Mouse (Mus musculus) hindbrain, embryonic 14.5 days (tissue): ENCODE measurements around the gene Exosc2. TPM values are rescaled to one million over a fixed set of nuclear protein-coding genes. Genes with fewer than 3 reads are reported as not detected.
"Not testable (repeated sequence)": the region's sequence is repeated elsewhere in the genome, so short reads cannot be mapped to it uniquely, and the experiment has no call there.

Experiments
- ATAC-seq: fragments of 200-750 bp; cut with Nextera tagmentation; 2 replicates; pipeline ENCODE4 v1.8.0; 2017; ENCODE audit warnings: moderate number of reproducible peaks, mild to moderate bottlenecking, moderate TSS enrichment, moderate library complexity; ENCODE audit not compliant: low FRiP score
- DNase-seq: peaks from one replicate; pipeline ENCODE4 v3.0.0-alpha.2; 2015; ENCODE audit warnings: low spot score
- H3K27ac ChIP-seq: fragments of 300-500 bp; sonication (generic); 2 replicates; pipeline ENCODE4 v1.5.1; 2014; ENCODE audit warnings: mild to moderate bottlenecking, moderate library complexity
- H3K27me3 ChIP-seq: fragments of 300-500 bp; sonication (generic); 2 replicates; pipeline ENCODE4 v1.6.1; 2014; ENCODE audit warnings: mild to moderate bottlenecking, low read length, mixed read lengths; ENCODE audit not compliant: control insufficient read depth, insufficient read depth
- H3K36me3 ChIP-seq: fragments of 300-500 bp; sonication (generic); replicated peaks from 2 replicates; pipeline ENCODE4 v1.6.1; 2014; ENCODE audit not compliant: control insufficient read depth, insufficient read depth
- H3K4me1 ChIP-seq: fragments of 300-500 bp; sonication (generic); replicated peaks from 2 replicates; pipeline ENCODE4 v1.6.1; 2014; ENCODE audit warnings: antibody characterized with exemption, low read length, mixed read lengths; ENCODE audit not compliant: control insufficient read depth, insufficient read depth
- H3K4me2 ChIP-seq: fragments of 300-500 bp; sonication (generic); replicated peaks from 2 replicates; pipeline ENCODE4 v1.6.1; 2014; ENCODE audit warnings: mild to moderate bottlenecking, moderate library complexity
- H3K4me3 ChIP-seq: fragments of 300-500 bp; sonication (generic); replicated peaks from 2 replicates; pipeline ENCODE4 v1.5.1; 2014; ENCODE audit warnings: mild to moderate bottlenecking, low read length
- H3K9ac ChIP-seq: fragments of 300-500 bp; sonication (generic); 2 replicates; pipeline ENCODE4 v1.6.1; 2014
- H3K9me3 ChIP-seq: fragments of 300-500 bp; sonication (generic); 2 replicates; pipeline ENCODE4 v1.6.1; 2016; ENCODE audit warnings: low read length; ENCODE audit not compliant: control insufficient read depth
- WGBS: fragments of 180-500 bp; shearing (Covaris S2); extraction: QIAGEN DNeasy Blood & Tissue Kit; methylation state at CpG from one replicate; pipeline ENCODE4 v1.1.7; 2014; 5-methylcytosine and 5-hydroxymethylcytosine counted together
- polyA plus RNA-seq: library from polyadenylated mRNA; unstranded; fragments of >200 nt; fragmentation: Nextera tagmentation; extraction: Ambion mirVana; gene quantifications from 2 replicates; pipeline ENCODE4 v1.2.1, GENCODE M21; 2014

Exosc2 gene
- polyA plus RNA-seq, 1 experiment from 2014 or later, result 33.1 TPM

GRCm38 (mm10) chr2:31662939-31663803 is 7.3 kb upstream of the Exosc2 start:
- Histone ChIP-seq H3K4me2 (no peak overlapping the region), H3K4me3 (no peak overlapping the region), H3K9me3 (no peaks in the 10 kb centered on the region), H3K27ac (no peak overlapping the region), H3K4me1 (no peaks in the 10 kb centered on the region), H3K27me3 (peaks cover 66% of the 10 kb centered on the region), H3K36me3 (no peaks in the 10 kb centered on the region), H3K9ac (no peak overlapping the region)
- WGBS, result 68% methylated on average over 8 of the region's 8 CpGs
- DNase-seq (no peak), ATAC-seq (no peak)

DNA sequence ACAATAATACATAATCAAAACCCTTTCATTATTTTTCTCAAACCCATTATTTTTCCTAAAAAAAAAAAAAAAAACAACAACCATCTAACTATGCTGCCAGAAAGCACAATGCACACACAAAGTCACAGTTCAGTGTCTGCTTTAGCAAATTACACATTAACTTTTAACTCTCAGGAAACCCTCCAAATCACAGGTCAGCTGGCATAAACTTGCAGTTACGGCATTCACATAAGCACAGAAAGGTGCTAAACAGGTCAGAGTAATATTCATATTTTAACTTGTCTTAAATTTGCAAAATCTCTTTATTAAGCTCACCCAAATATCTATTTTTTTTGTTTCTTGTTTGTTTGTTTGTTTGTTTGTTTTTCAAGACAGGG is 6.7 kb upstream of the Exosc2 start:
- DNase-seq (no peak), ATAC-seq (no peak)
- Histone ChIP-seq H3K27ac (no peak overlapping the region), H3K4me1 (no peaks in the 10 kb centered on the region), H3K9ac (no peak overlapping the region), H3K27me3 (peaks cover 61% of the 10 kb centered on the region), H3K4me2 (no peak overlapping the region), H3K9me3 (no peaks in the 10 kb centered on the region), H3K4me3 (no peak overlapping the region), H3K36me3 (no peaks in the 10 kb centered on the region)
- 90% methylated on average over 1 of the region's 1 CpGs for WGBS

DNA sequence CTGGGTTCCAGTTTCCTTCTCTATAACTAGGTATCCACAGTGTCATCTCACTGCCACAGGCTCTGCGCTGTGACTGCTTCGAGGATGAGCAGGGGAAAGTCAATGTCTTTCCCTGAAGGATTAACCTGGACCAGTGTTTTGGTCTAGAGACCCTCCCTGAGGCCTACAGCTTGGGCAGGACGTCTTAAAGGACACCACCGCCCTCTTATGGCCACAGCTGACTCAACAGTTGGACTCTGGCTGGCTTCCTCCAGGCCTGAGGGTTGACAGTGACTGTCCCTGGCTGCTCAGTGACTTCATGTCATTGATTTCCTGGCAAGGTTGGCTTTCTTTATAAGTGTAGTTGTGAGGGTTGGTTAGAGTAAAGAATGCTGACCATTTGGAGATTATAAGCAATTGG is 3.2 kb upstream of the Exosc2 start:
- DNase-seq (peak; percentile 46), ATAC-seq (no peak)
- H3K4me1 ChIP-seq, result peaks cover 4% of the 10 kb centered on the region; the same call in 1 of the 2 replicates
- H3K9ac ChIP-seq, result no peak overlapping the region
- H3K36me3 ChIP-seq, result no peaks in the 10 kb centered on the region
- H3K9me3 ChIP-seq, result no peaks in the 10 kb centered on the region
- 15% methylated on average over 4 of the region's 4 CpGs for WGBS
- peaks cover 43% of the 10 kb centered on the region for H3K27me3 ChIP-seq
- no peak overlapping the region for H3K4me3 ChIP-seq
- H3K27ac ChIP-seq, result no peak overlapping the region
- no peak overlapping the region for H3K4me2 ChIP-seq

- Histone ChIP-seq H3K9me3 (no peaks in the 10 kb centered on the region), H3K9ac (no peak overlapping the region), H3K4me1 (no peaks in the 10 kb centered on the region), H3K27me3 (no peaks in the 10 kb centered on the region), H3K36me3 (peaks cover 71% of the 10 kb centered on the region), H3K4me2 (no peak overlapping the region), H3K27ac (no peak overlapping the region), H3K4me3 (no peak overlapping the region)
- DNase-seq (no peak), ATAC-seq (no peak)
- 93% methylated on average over 6 of the region's 6 CpGs for WGBS
Measured at GRCm38 (mm10) chr2:31678641-31679040, 8.1 kb downstream of the Exosc2 start.

GRCm38 (mm10) chr2:31681051-31681707 is 10.7 kb downstream of the Exosc2 start:
- not testable (repeated sequence) for H3K4me1 ChIP-seq, H3K27me3 ChIP-seq, H3K27ac ChIP-seq, H3K9ac ChIP-seq, ATAC-seq, H3K4me2 ChIP-seq, H3K4me3 ChIP-seq, H3K9me3 ChIP-seq, DNase-seq
- peaks cover 48% of the 10 kb centered on the region for H3K36me3 ChIP-seq
- WGBS, result 92% methylated on average over 15 of the region's 15 CpGs

- H3K27ac ChIP-seq, result no peak overlapping the region
- H3K4me3 ChIP-seq, result no peak overlapping the region
- ATAC-seq, result no peak
- no peaks in the 10 kb centered on the region for H3K4me1 ChIP-seq
- WGBS, result 92% methylated on average over 6 of the region's 6 CpGs
- no peak overlapping the region for H3K9ac ChIP-seq
- H3K9me3 ChIP-seq, result no peaks in the 10 kb centered on the region
- no peak overlapping the region for H3K4me2 ChIP-seq
- no peak for DNase-seq
- no peaks in the 10 kb centered on the region for H3K27me3 ChIP-seq
- H3K36me3 ChIP-seq, result peaks cover 42% of the 10 kb centered on the region
Measured at GRCm38 (mm10) chr2:31681731-31682235, 11.3 kb downstream of the Exosc2 start.

- Histone ChIP-seq H3K4me1 (no peaks in the 10 kb centered on the region), H3K4me3 (no peak overlapping the region), H3K4me2 (no peak overlapping the region), H3K27ac (no peak overlapping the region), H3K9me3 (no peaks in the 10 kb centered on the region), H3K27me3 (no peaks in the 10 kb centered on the region), H3K9ac (no peak overlapping the region), H3K36me3 (peaks cover 28% of the 10 kb centered on the region)
- ATAC-seq (no peak), DNase-seq (peak; percentile 85)
- WGBS, result 28% methylated on average over 2 of the region's 2 CpGs
Measured at GRCm38 (mm10) chr2:31683666-31684065, 13.2 kb downstream of the Exosc2 start.

DNA sequence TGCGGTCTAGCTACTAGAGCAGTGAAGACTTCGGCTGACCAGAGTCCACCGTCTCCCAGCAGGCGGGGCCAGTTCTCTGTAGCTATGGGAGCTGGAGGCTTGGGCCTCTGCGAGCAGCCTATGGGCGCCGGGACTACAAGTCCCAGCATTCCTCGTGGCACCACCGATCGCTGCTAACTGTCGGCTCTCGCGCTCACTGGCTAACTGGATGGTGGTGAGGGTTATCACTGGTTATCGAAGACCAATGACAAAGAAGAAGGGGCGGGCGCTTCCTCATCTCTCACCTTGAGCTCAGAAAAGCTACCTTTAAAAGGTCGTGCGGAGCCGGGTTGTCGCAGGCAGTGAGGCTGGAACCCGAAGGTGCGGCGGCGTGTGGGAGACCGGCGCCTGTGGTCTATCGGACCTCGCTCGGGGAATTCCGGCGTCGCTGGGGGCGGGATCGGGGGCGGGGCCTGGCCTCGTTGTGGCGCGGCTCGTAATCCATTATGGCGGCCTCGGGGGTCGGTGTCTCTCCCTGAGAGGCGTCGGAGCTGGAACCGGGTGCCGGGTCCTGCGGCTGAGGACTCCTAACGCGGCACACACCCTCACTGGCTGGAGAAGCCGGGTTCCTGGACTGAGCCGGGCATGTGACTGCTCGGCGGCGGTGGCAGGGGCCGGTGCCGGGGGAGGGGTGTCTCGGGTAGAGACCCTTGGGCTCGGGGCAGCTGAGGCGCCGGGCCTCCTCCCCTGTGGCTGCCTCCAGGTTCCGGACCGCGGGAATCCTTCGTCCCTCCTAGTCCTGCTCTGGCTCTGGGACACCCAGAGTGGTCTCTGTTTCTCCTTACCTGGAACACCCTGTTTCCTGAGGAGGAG is 17.8 kb downstream of the Exosc2 start, which contains the start of gene Abl1:
Gene Abl1 (plus strand): TSS at position 303 of the 852 bp plus-strand sequence.
- peak within 1 kb of the TSS; percentile 96 for H3K4me2 ChIP-seq
- no peaks in the 10 kb centered on the region for H3K27me3 ChIP-seq
- WGBS, result under 1% methylated on average over 64 of the region's 64 CpGs
- H3K4me1 ChIP-seq, result peaks cover 35% of the 10 kb centered on the region
- peak within 1 kb of the TSS; percentile 84 for H3K9ac ChIP-seq
- peak; percentile 100 for ATAC-seq
- H3K36me3 ChIP-seq, result no peaks in the 10 kb centered on the region
- H3K9me3 ChIP-seq, result no peaks in the 10 kb centered on the region
- peak within 1 kb of the TSS; percentile 92 for H3K27ac ChIP-seq
- peak; percentile 93 for DNase-seq
- H3K4me3 ChIP-seq, result peak within 1 kb of the TSS; percentile 69
